Mouse (Mus musculus) MEL (cell line): ENCODE measurements around the gene Sgo2b. TPM values are rescaled to one million over a fixed set of nuclear protein-coding genes. Genes with fewer than 3 reads are reported as not detected.

Experiments used
- DNase-seq: peaks from one replicate; pipeline ENCODE4 v3.0.0; 2011; ENCODE audit warnings: low read depth, low spot score
- H3K27ac ChIP-seq: 2 replicates; pipeline ENCODE4 v1.5.1; 2012; ENCODE audit warnings: low read depth, mild to moderate bottlenecking, control low read depth, low read length, moderate library complexity; ENCODE audit not compliant: control insufficient read depth
- H3K27me3 ChIP-seq, 2 experiments: fragments of 150-350 bp in 1 of 2; sonication (generic) in 1 of 2; 2 replicates each; pipeline ENCODE4 v1.6.1; 2012; ENCODE audit warnings: low read length in 2 of 2, mild to moderate bottlenecking in 2 of 2, improper control_type of control experiment in 1 of 2, moderate library complexity in 1 of 2; ENCODE audit not compliant: insufficient read depth in 2 of 2, control insufficient read depth in 1 of 2
- H3K36me3 ChIP-seq, 2 experiments: 2 replicates each; pipeline ENCODE4 v1.6.1; 2012 to 2014; ENCODE audit warnings: low read length in 2 of 2, improper control_type of control experiment in 1 of 2, inconsistent platforms in 1 of 2, mild to moderate bottlenecking in 1 of 2; ENCODE audit not compliant: insufficient read depth in 2 of 2, control insufficient read depth in 1 of 2
- H3K4me1 ChIP-seq, 2 experiments: fragments of 150-350 bp in 1 of 2; sonication (generic) in 1 of 2; 2 replicates each; pipeline ENCODE4 v1.6.1; 2012; ENCODE audit warnings: low read length in 2 of 2, improper control_type of control experiment in 1 of 2, mild to moderate bottlenecking in 1 of 2; ENCODE audit not compliant: insufficient read depth in 2 of 2, control insufficient read depth in 1 of 2
- H3K4me3 ChIP-seq, 2 experiments: fragments of 150-350 bp in 1 of 2; sonication (generic) in 1 of 2; 2 replicates each; pipeline ENCODE4 v1.5.1; 2012; ENCODE audit warnings: low read depth in 2 of 2, low read length in 2 of 2, mild to moderate bottlenecking in 2 of 2, moderate library complexity in 2 of 2, control low read depth in 1 of 2, improper control_type of control experiment in 1 of 2; ENCODE audit not compliant: control insufficient read depth in 1 of 2, insufficient read depth in 1 of 2
- H3K79me2 ChIP-seq: 2 replicates; pipeline ENCODE4 v1.6.1; 2012; ENCODE audit warnings: mild to moderate bottlenecking, low read length, moderate library complexity; ENCODE audit not compliant: control insufficient read depth, poor library complexity, insufficient read depth
- H3K9ac ChIP-seq: 2 replicates; pipeline ENCODE4 v1.6.1; 2012; ENCODE audit warnings: low read depth, mild to moderate bottlenecking, control low read depth, low read length, moderate library complexity; ENCODE audit not compliant: control insufficient read depth, poor library complexity, severe bottlenecking
- H3K9me3 ChIP-seq: fragments of 150-350 bp; sonication (generic); replicated peaks from 2 replicates; pipeline ENCODE4 v1.6.1; 2012; ENCODE audit warnings: mild to moderate bottlenecking, low read length, improper control_type of control experiment, moderate library complexity; ENCODE audit not compliant: insufficient read depth
- E2F4 ChIP-seq: IDR thresholded peaks from 2 replicates; pipeline ENCODE4 v1.6.1; 2011; ENCODE audit warnings: low read depth, low read length, improper control_type of control experiment, borderline replicate concordance
- ELF1 ChIP-seq: IDR thresholded peaks from 2 replicates; pipeline ENCODE4 v1.6.1; 2014; ENCODE audit warnings: low read depth, mild to moderate bottlenecking, inconsistent platforms, low read length, improper control_type of control experiment, moderate library complexity
- EP300 ChIP-seq, 2 experiments: IDR thresholded peaks; 2 replicates each; pipeline ENCODE4 v1.6.1; 2011; ENCODE audit warnings: improper control_type of control experiment in 2 of 2, low read length in 2 of 2, low read depth in 1 of 2, mild to moderate bottlenecking in 1 of 2
- ETS1 ChIP-seq: IDR thresholded peaks from 2 replicates; pipeline ENCODE4 v1.6.1; 2012; ENCODE audit warnings: low read depth, mild to moderate bottlenecking, inconsistent platforms, low read length, improper control_type of control experiment, moderate library complexity
- HCFC1 ChIP-seq: IDR thresholded peaks from 2 replicates; pipeline ENCODE4 v1.6.1; 2012; ENCODE audit warnings: low read depth, mild to moderate bottlenecking, inconsistent platforms, low read length, improper control_type of control experiment, moderate library complexity
- JUND ChIP-seq: IDR thresholded peaks from 2 replicates; pipeline ENCODE4 v1.6.1; 2011; ENCODE audit warnings: low read depth, mild to moderate bottlenecking, improper control_type of control experiment, low read length
- MAX ChIP-seq: IDR thresholded peaks from 2 replicates; pipeline ENCODE4 v1.6.1; 2011; ENCODE audit warnings: low read length, improper control_type of control experiment
- MAZ ChIP-seq: IDR thresholded peaks from 2 replicates; pipeline ENCODE4 v1.6.1; 2012; ENCODE audit warnings: low read depth, mild to moderate bottlenecking, inconsistent platforms, low read length, improper control_type of control experiment
- MEF2A ChIP-seq: IDR thresholded peaks from 2 replicates; pipeline ENCODE4 v1.6.1; 2014; ENCODE audit warnings: low read depth, mild to moderate bottlenecking, inconsistent platforms, low read length, improper control_type of control experiment; ENCODE audit not compliant: poor library complexity, insufficient replicate concordance, severe bottlenecking; ENCODE audit errors: extremely low read depth
- NELFE ChIP-seq: IDR thresholded peaks from 2 replicates; pipeline ENCODE4 v1.6.1; 2011; ENCODE audit warnings: low read depth, low read length, improper control_type of control experiment
- NRF1 ChIP-seq: IDR thresholded peaks from 2 replicates; pipeline ENCODE4 v1.6.1; 2014; ENCODE audit warnings: low read depth, mild to moderate bottlenecking, inconsistent platforms, low read length, improper control_type of control experiment, moderate library complexity; ENCODE audit not compliant: poor library complexity, insufficient read depth, severe bottlenecking
- POLR2A ChIP-seq, 2 experiments: IDR thresholded peaks; 2 replicates each; pipeline ENCODE4 v1.6.1; 2011 to 2012; ENCODE audit warnings: low read length in 2 of 2, mild to moderate bottlenecking in 2 of 2, control low read depth in 1 of 2, improper control_type of control experiment in 1 of 2, low read depth in 1 of 2, moderate library complexity in 1 of 2; ENCODE audit not compliant: control insufficient read depth in 1 of 2, insufficient read depth in 1 of 2, poor library complexity in 1 of 2
- POLR2AphosphoS2 ChIP-seq: IDR thresholded peaks from 2 replicates; pipeline ENCODE4 v1.6.1; 2011; ENCODE audit warnings: low read length, improper control_type of control experiment
- RCOR1 ChIP-seq: IDR thresholded peaks from 2 replicates; pipeline ENCODE4 v1.6.1; 2012; ENCODE audit warnings: low read depth, mild to moderate bottlenecking, inconsistent platforms, low read length, improper control_type of control experiment
- TBP ChIP-seq: IDR thresholded peaks from 2 replicates; pipeline ENCODE4 v1.8.0; 2011; ENCODE audit warnings: low read depth, low read length, improper control_type of control experiment
- ZC3H11A ChIP-seq: IDR thresholded peaks from 2 replicates; pipeline ENCODE4 v1.6.1; 2012; ENCODE audit warnings: low read depth, mild to moderate bottlenecking, inconsistent platforms, low read length, improper control_type of control experiment
- ZKSCAN1 ChIP-seq: IDR thresholded peaks from 2 replicates; pipeline ENCODE4 v1.6.1; 2012; ENCODE audit warnings: low read depth, mild to moderate bottlenecking, inconsistent platforms, low read length, improper control_type of control experiment, moderate library complexity
- ZMIZ1 ChIP-seq: IDR thresholded peaks from 2 replicates; pipeline ENCODE4 v1.6.1; 2012; ENCODE audit warnings: low read depth, mild to moderate bottlenecking, inconsistent platforms, low read length, improper control_type of control experiment, moderate library complexity
- ZNF384 ChIP-seq: IDR thresholded peaks from 2 replicates; pipeline ENCODE4 v1.6.1; 2012; ENCODE audit warnings: low read depth, mild to moderate bottlenecking, inconsistent platforms, low read length, improper control_type of control experiment
- polyA plus RNA-seq, 2 experiments: library from polyadenylated mRNA; stranded (reverse) in 1 of 2; unstranded in 1 of 2; fragments of >175 nt in 1 of 2; fragments of >200 nt in 1 of 2; gene quantifications; 2 replicates each; pipeline versions ENCODE4 v1.2.1 to v1.2.4; 2012; ENCODE audit warnings: low replicate concordance in 2 of 2, low read depth in 1 of 2; ENCODE audit not compliant: insufficient read length in 2 of 2, insufficient read depth in 1 of 2, missing spikeins in 1 of 2
- total RNA-seq: library from RNA; depleted of rRNA; stranded (reverse); fragments of 300-350 nt; gene quantifications from 2 replicates; pipeline ENCODE4 v1.2.3, GENCODE M21; 2012

Sgo2b gene
- total and polyA plus RNA-seq, 3 experiments, result not detected

DNA sequence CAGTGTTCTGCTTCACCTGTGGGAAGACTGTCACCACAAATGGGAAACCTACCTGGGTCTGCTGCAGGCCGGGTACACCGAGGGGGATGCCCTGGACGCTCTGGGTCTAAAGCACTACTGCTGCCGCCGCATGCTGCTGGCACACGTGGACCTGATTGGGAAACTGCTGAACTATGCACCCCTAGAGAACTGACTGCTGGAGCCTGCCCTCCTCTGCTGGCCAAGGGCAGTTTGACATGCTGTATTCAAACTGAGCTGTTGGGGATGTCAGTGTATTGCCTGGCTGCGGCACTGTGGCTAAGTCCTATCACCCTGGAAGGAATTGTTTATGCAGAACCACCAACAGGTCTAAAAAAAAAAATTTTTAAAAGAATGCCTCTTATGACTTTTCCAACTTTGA lies 18.9 kb downstream of the Sgo2b start:
- TF ChIP-seq NRF1, result no peak
- TF ChIP-seq MEF2A, result no peak
- TF ChIP-seq ELF1, result no peak
- TF ChIP-seq JUND, result no peak
- TF ChIP-seq MAX, result no peak
- TF ChIP-seq ETS1, result no peak
- TF ChIP-seq E2F4, result no peak
- DNase-seq, result no peak
- H3K4me3 ChIP-seq, result no peak overlapping the region
- no peak overlapping the region for H3K9ac ChIP-seq
- no peak overlapping the region for H3K27ac ChIP-seq
- H3K27me3 ChIP-seq, result no peaks in the 10 kb centered on the region
- H3K9me3 ChIP-seq, result no peaks in the 10 kb centered on the region
- no peaks in the 10 kb centered on the region for H3K79me2 ChIP-seq
- no peaks in the 10 kb centered on the region for H3K36me3 ChIP-seq
- no peaks in the 10 kb centered on the region for H3K4me1 ChIP-seq

- Histone ChIP-seq H3K79me2 (no peaks in the 10 kb centered on the region), H3K4me3 (no peak overlapping the region), H3K27ac (no peak overlapping the region), H3K9me3 (no peaks in the 10 kb centered on the region), H3K9ac (no peak overlapping the region), H3K36me3 (no peaks in the 10 kb centered on the region), H3K27me3 (no peaks in the 10 kb centered on the region), H3K4me1 (no peaks in the 10 kb centered on the region)
- no peak for TF ChIP-seq ZNF384
- TF ChIP-seq JUND, result no peak
- TF ChIP-seq ELF1, result no peak
- no peak for TF ChIP-seq RCOR1
- TF ChIP-seq POLR2A (IDR thresholded peaks at IDR 0.05; ENCODE audit: control insufficient read depth in 1 of 2, insufficient read depth in 1 of 2, low read depth in 1 of 2, low read length in 2 of 2, poor library complexity in 1 of 2), result no peak
- no peak for TF ChIP-seq MAZ
- no peak for TF ChIP-seq ZKSCAN1
- no peak for TF ChIP-seq NELFE
- no peak for TF ChIP-seq ZMIZ1
- no peak for TF ChIP-seq ZC3H11A
- TF ChIP-seq EP300 (IDR thresholded peaks at IDR 0.05; ENCODE audit: low read depth in 1 of 2, low read length in 2 of 2), result no peak
- no peak for TF ChIP-seq TBP
- TF ChIP-seq E2F4, result no peak
- no peak for TF ChIP-seq POLR2AphosphoS2
- no peak for TF ChIP-seq MAX
- TF ChIP-seq HCFC1, result no peak
- no peak for DNase-seq
Measured at GRCm38 (mm10) chr8:63929301-63930097, 22.5 kb downstream of the Sgo2b start.
